Mouse (Mus musculus): Measurements from ENCODE around the gene Arntl.

Arntl gene

GRCm38 (mm10) chr7:113210441-113210840 is 3.2 kb downstream of the Arntl start:
- DNase-seq, result peak; percentile 60 to 66

DNA sequence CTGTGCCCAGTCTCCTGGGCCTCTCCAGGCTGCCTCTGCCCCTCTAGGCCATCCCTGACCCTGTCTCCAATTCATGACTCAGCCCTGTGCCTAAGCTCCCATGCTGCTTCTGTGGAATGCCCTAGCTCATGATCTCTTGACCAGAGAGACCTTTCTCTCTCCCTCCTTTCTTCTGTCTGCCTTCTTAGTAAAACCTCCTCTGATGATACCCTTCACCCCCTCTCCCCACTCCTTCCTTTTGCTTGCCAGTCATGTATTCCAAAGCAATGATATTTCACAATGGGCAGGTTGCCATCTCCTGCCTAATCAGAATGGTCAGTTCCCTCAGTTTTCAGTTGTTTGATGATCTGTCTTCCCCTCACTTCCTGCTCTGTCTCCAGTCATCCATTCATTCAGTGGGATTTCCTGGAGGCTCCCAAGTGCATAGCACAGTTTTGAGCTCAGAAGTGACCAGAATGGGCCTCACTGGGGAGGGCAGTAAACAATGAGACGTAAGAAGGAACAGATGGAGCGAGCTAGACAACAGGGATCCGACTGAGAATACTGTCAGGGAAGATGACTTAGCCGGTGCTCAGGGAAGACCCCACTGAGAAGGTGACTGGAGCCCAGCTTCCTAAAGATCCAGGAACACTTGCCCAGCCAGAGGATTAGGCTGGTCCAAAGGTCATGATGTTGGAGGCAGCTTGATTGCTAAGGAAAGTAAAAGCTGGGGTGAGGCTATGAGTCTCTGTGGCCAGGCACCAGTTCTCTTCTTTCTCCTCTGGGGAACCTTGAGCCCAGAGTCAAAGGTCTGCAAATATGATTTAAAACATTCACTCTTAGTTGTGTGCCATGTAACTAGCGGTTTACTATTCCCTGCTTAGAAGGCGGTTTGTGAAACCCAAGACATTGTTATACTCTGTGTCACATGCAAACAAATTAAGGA is 7.2 kb downstream of the Arntl start:
- peak; percentile 47 to 68 for DNase-seq

DNA sequence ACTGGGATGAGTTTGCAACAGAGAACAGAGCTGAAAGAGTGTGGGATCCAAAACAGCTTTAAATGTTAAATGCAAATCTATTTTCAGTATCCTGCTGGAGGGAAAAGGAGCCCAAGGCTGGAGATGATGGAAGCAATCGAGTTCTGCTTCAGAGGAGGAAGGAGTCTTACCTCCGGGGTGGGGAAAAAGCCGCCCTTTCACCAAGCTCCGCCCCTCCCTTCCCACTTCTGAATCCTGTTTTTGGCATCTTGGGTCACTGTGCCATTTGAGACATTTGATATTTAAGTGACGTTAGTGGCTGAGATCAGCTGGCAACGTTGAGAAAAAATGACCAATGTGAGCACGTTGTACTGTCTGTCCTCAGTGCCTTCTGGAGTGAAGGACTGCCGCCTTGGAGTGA is 8.9 kb downstream of the Arntl start:
- DNase-seq, result no peak

GRCm38 (mm10) chr7:113219416-113219815 is 12.2 kb downstream of the Arntl start:
- DNase-seq, result no peak

GRCm38 (mm10) chr7:113219864-113220263 is 12.6 kb downstream of the Arntl start:
- no peak for DNase-seq

DNA sequence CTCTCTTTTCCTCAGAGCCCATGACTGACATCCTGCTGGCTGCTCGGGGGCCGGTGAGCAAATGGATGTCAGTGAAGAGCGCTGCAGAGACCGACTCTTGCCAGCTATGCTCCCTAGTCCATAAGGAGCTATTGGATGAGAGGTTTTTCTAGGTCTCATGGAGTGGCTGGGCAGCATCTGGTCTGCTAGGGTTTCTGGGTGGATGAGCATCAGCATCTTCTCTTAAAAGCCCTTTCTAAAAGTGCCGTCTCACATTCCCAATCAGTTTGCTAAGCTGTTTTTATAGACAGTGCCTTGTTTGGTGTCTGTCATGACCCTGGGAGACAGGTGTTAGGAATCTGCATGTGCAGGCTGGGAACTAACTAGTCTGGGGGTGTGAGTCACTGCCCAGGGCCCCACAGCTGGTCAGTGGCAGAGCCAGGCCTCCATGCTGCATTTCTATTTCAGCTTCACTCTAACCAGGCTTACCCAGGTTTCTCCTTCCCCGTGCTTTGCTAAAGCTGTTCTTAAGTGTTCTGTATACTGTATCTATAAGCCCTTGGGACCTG is 13.5 kb downstream of the Arntl start:
- no peak for DNase-seq

DNA sequence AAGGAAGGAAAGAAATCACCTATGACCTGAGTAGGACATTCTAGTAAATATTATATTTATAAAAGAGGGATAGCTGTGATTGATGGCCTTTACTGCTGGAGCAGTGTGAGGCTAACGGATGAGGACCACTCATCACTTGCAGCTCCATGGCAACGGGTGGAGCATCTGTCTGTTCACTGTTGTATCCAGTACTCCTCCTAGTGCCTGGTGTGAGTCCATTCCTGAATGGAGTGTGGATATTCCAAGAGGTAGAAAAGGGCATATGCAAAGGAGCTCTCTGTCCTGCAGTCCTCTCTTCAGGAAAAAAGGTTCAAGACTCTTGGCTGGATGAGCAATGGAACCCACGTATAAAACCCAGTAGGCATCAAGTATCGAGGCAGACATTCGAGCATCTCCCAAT is 15.6 kb downstream of the Arntl start:
- DNase-seq, result no peak

DNA sequence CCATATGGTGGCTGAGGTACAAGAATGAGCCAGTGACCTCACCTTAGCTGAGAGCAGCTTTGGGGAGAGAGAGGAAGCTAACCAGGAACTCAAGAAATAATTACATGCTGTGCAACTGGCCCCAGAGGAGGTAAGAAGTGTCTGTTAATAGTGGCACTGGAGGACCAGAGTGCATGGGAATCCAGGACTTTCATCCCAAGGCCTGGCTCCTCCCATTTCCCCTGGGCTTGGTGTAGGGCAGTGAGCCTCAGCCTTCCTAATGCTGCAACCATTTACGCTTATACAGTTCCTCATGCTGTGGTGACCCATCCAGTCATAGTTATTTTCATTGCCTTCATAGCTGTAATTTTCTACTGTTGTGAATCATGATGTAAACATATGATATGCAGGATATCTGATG is 17.4 kb downstream of the Arntl start:
- no peak for DNase-seq

DNA sequence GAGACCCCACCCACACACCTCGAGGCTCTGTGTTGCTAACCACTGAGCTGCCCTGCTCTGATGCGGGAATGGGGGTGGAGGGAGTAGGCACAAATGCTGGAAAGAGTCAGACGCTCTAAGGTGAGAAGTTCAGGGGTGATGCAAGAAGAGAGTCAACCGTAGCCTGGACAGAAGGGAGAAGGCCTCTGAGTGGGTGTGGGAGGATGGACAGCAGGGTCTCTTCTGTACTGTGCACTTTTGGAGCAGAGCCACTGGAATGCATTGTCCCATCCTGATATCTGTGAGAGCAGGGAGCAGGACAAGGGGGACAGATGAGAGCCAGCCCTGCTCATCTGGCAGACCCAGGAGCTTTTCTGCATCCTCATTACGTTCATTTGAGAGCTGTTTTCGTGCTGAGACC is 21.2 kb downstream of the Arntl start:
- no peak for DNase-seq

DNA sequence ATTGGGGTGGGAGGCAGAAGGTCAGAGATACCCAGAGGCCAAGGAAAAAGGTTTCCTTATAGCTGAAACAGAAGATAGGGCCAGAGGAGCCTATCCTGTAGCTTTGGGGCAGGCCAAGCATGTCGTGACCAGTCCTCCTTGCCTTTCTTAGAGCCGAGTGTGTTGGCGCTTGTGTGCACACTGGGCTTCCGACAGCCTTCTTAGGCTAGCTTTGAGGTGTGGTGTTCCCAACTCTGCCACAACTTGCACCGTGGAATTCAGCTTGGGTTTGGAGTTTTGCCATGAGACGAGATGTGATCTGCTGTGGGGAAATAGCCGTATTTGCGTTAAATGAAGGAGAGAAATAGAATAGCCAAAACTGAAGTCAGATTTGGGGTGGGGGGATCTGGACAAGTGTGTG is 28.9 kb downstream of the Arntl start:
- DNase-seq, result no peak

GRCm38 (mm10) chr7:113238365-113238764 is 31.1 kb downstream of the Arntl start:
- DNase-seq, result no peak

- DNase-seq, result no peak
Measured at GRCm38 (mm10) chr7:113239448-113240130, 32.3 kb downstream of the Arntl start.

DNA sequence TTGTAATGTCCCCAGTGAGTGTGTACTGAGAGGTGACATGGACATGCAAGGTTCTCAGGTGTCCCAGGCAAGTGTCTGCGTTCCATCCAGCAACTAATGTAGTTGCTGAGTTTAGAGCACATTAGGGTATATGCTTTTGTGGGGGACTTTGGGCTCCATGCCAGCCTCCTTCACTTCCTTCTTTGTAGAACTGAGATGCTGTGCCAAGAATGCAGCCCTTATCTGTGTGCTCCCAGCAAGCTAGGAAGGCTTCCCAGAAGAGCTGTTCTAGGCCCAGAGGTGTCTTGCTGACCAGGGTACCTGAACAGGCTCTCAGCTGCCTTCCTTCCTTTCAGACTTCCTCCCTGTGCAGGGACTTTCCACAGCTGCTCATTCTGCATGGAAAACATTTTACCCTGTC is 33.2 kb downstream of the Arntl start:
- no peak for DNase-seq

DNA sequence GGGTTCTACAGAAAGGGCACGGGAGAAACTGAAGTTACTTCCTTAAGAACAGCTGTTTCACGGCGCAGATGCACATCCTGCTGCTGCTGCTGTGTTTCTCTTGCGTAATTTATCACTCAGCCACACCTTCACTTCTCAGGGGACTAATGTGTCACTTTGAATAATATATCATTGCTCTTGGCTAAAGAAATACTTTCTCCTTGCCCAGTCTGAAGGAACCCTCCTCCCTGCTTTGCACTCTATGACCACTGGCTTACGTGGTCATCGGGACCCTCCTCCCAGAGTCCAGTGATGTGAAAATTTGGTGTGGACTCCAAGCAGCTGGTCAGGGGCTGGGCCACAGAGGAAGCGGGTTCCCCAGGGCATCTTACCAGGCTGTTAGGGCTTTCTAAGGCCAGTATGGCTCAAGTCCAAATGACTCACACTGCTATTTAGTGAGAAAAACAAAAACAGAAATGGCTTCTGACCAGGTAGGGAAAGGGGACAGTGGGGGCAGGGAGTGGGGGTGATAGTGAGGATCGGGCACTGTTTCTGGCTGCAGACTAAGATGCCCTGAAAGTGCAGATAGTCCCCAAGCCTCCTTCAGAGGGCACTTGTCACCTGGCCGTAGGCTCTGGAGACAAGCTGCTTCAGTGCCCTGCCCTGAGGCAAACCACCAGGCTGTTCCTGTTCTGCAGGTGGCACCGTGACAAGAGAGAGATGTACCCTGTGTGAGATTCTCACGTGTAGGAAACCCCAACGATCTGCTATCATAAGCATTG is 34.8 kb downstream of the Arntl start:
- peak; percentile 63 to 69 for DNase-seq

DNA sequence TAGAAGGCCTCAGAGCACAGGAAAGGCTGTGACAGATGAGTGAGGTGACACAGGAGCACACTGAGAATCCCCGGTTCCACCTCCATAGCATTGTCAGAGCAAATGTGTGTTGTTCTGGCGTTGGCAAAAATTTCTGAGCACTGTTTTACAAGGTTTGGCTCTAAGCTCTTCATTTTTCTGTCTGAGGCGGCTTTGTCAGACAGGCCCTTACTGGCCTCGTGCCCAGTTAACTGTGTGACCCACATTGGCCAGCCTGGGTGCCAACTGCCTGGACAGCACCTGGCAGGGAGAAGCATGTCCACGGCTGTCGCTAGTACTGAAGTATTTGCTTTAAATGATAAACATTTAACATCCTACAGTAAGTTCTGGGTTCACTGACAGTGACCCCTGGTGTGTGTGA is 35.4 kb downstream of the Arntl start:
- DNase-seq, result peak; percentile 91 to 94

- no peak for DNase-seq
Measured at GRCm38 (mm10) chr7:113245144-113245543, 37.9 kb downstream of the Arntl start.

DNA sequence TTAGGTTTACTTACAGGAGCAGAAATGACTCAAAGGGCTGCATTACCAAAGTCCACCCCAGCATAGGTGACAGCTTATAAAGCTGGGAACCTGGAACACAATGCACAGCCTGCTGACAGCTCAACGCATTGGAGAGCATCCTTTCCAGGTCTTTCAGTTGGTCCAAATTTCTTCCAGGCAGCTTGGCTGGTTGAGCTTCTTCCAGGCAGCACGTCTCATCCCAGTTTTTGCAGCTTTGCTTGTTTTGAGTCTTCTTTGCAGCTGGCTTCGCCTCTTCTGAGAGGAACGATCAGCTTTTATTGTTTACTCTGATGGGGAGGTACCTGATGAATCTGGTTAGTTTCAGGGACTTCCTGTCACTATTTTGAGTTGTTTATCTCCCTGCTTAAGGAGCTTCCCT is 39.2 kb downstream of the Arntl start:
- DNase-seq, result no peak

- no peak for DNase-seq
Measured at GRCm38 (mm10) chr7:113247167-113247566, 39.9 kb downstream of the Arntl start.

DNA sequence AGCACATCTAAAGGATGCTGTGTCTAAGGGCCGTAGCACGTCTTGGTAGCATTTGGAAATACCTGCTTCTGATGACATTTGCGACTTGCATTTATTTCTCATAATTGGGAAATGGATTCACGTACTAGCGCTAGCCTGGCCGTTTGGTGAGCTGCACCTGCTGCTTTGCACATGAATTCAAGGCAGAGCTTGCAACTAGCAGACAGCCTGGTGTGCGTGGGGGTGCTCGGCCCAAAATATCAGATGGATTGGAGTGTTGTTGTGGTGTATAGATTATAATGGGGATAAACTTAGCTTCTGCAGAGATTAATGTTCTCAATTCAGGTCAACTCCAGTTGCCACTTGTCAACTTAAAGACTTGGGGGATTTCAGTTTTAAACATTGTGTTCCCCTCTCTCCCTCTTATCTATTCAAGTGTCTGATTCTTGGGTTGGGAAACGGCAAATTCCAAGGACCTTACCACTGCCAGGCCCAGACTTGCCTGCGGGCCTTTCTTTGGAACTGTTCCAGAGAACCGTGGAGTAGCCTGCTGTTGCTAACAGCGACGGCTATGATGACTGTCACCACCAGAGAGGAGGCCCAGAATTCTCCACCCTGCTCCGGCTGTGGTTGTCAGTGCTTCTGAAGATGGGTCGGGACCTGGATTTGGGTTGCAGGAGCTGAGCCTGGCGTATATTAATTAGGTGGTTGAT is 42.0 kb downstream of the Arntl start:
- DNase-seq, result peak; percentile 67 to 77

GRCm38 (mm10) chr7:113250433-113250991 is 43.2 kb downstream of the Arntl start:
- peak; percentile 61 to 65 for DNase-seq

- DNase-seq, result peak; percentile 69 to 86
Measured at GRCm38 (mm10) chr7:113251001-113251400, 43.7 kb downstream of the Arntl start.

DNA sequence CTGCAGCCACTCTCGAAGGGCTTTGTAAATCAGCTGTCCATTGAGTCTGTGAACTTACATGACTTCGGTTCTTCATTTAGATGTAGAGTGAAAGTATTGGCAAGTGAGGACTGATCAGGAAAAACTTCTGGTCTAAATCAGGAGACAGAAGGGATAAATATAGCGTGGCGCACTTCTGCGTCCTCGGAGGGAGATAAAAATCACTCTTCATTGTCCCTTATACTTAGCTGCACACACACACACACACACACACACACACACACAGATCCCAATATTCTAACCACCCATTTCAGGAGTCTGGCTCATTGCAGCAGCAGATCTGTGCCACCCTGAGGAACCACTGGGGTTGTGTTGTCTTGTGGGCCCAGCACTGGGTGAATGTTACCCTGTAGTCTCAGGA is 44.3 kb downstream of the Arntl start:
- DNase-seq, result no peak
